8 mouse cellular contexts compared by ENCODE assay signal in the genomic region with DNA sequence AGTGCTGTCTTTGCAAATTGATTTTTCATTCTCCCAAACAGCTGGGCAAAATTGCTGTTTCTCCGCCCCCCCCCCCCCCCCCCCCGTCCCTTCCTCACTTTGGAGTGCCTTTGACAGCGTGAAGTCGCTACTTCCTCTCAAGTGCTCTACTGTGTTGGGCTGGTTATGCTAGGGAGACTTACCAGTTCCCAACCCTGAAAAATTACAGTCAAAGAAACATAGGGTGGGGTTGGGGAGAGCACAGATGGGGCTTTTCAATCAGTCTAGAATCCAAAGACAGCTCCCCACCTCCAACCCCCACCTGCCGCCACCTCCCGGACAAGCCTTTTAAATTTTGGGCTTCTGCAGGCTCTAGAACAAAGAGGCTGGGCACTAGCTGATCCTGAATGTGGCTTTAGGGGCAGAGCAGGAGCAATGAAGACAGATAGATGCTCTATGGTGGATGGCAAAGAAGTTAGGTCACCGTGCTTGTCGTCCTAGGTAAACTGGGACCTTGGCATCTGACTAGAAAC. TPM values are rescaled to one million over a fixed set of nuclear protein-coding genes. Genes with fewer than 3 reads are reported as not detected.
A peak's percentile ranks its signal among the peaks of the same experiment; 100 is the strongest.
DNase-seq lines count a peak whose midpoint lies in the region; ATAC-seq and TF ChIP-seq lines count a peak whose summit lies in the region.

No protein-coding gene starts in this region.

- H3K4me3 ChIP-seq in kidney, postnatal 0 days (replicated peaks; ENCODE audit: low read depth, low read length) = peak overlapping the region; percentile 73
- peak overlapping the region; percentile 56 for H3K4me3 ChIP-seq in forebrain, embryonic 11.5 days (ENCODE audit: low read depth, low read length)
- peak overlapping the region; percentile 58 for H3K4me3 ChIP-seq in limb, embryonic 15.5 days
- H3K4me3 ChIP-seq in olfactory bulb, adult 2 months (ENCODE audit: insufficient read depth, low read depth, low read length) = peak overlapping the region; percentile 91

- TF ChIP-seq CTCF in kidney, postnatal 0 days (IDR thresholded peaks at IDR 0.05; ENCODE audit: low read depth) = no peak
- TF ChIP-seq CTCF in olfactory bulb, adult 2 months (IDR thresholded peaks at IDR 0.05; ENCODE audit: insufficient read depth, low read depth, low read length) = no peak

- H3K9ac ChIP-seq in kidney, postnatal 0 days (ENCODE audit: low read depth, low read length) = peak overlapping the region; percentile 87; the same call in 1 of the 2 replicates
- peak overlapping the region; percentile 84 for H3K9ac ChIP-seq in forebrain, embryonic 11.5 days (ENCODE audit: low read length)
- peak overlapping the region; percentile 63; the same call in 1 of the 2 replicates for H3K9ac ChIP-seq in limb, embryonic 15.5 days

- no peak for TF ChIP-seq POLR2A in olfactory bulb, adult 2 months (IDR thresholded peaks at IDR 0.05; ENCODE audit: insufficient read depth, low read depth, low read length)

- ATAC-seq in kidney, postnatal 0 days (replicated peaks; ENCODE audit: low FRiP score, low read depth) = no peak; the same call in 1 of the 2 replicates
- peak; percentile 30 for ATAC-seq in activated CD4-positive, CD25-positive, alpha-beta regulatory T cell, adult 4 months
- ATAC-seq in forebrain, embryonic 11.5 days (replicated peaks; ENCODE audit: low FRiP score) = peak; percentile 66
- ATAC-seq in limb, embryonic 15.5 days (ENCODE audit: insufficient number of reproducible peaks, low FRiP score, low TSS enrichment, low read depth) = no peak

- H3K36me3 ChIP-seq in kidney, postnatal 0 days (ENCODE audit: insufficient read depth, low read length) = no peaks in the 10 kb centered on the region
- no peaks in the 10 kb centered on the region for H3K36me3 ChIP-seq in forebrain, embryonic 11.5 days (ENCODE audit: control insufficient read depth, insufficient read depth, low read length)
- H3K36me3 ChIP-seq in limb, embryonic 15.5 days = no peaks in the 10 kb centered on the region

- DNase-seq in kidney, postnatal 0 days (ENCODE audit: low spot score) = peak; percentile 43
- DNase-seq in kidney, adult 11 months = no peak
- no peak for DNase-seq in forebrain, embryonic 11.5 days (ENCODE audit: low spot score)
- DNase-seq in MN1 (ENCODE audit: low spot score) = no peak
- no peak for DNase-seq in c-Kit-positive CD71-positive TER-119-positive erythroid progenitor cells, embryonic 14.5 days (ENCODE audit: low spot score)

- H3K4me2 ChIP-seq in kidney, postnatal 0 days (ENCODE audit: low read length) = peak overlapping the region; percentile 100
- peak overlapping the region; percentile 100 for H3K4me2 ChIP-seq in forebrain, embryonic 11.5 days (ENCODE audit: low read depth, low read length, severe bottlenecking)
- peak overlapping the region; percentile 98 for H3K4me2 ChIP-seq in limb, embryonic 15.5 days

- H3K4me1 ChIP-seq in kidney, postnatal 0 days (replicated peaks; ENCODE audit: insufficient read depth, low read length) = 0 out of 2 replicates have a peak, but pooled peaks cover 10% of the 10 kb centered on the region
- H3K4me1 ChIP-seq in forebrain, embryonic 11.5 days (replicated peaks; ENCODE audit: control insufficient read depth, insufficient read depth, low read length) = peaks cover 17% of the 10 kb centered on the region
- peaks cover 16% of the 10 kb centered on the region; the same call in 1 of the 2 replicates for H3K4me1 ChIP-seq in limb, embryonic 15.5 days
- H3K4me1 ChIP-seq in olfactory bulb, adult 2 months (ENCODE audit: control insufficient read depth, insufficient read depth, low read length) = peaks cover 2% of the 10 kb centered on the region; the same call in 1 of the 2 replicates

- no peaks in the 10 kb centered on the region for H3K27me3 ChIP-seq in kidney, postnatal 0 days (ENCODE audit: insufficient read depth, low read length)
- peaks cover 4% of the 10 kb centered on the region; the same call in 1 of the 2 replicates for H3K27me3 ChIP-seq in forebrain, embryonic 11.5 days (ENCODE audit: control insufficient read depth, insufficient read depth, low read length)
- H3K27me3 ChIP-seq in limb, embryonic 15.5 days = peaks cover 36% of the 10 kb centered on the region

- no peaks in the 10 kb centered on the region for H3K9me3 ChIP-seq in kidney, postnatal 0 days (replicated peaks; ENCODE audit: low read length)
- no peaks in the 10 kb centered on the region for H3K9me3 ChIP-seq in forebrain, embryonic 11.5 days (ENCODE audit: control insufficient read depth, low read length)
- H3K9me3 ChIP-seq in limb, embryonic 15.5 days = no peaks in the 10 kb centered on the region

- peak overlapping the region; percentile 74; the same call in 1 of the 2 replicates for H3K27ac ChIP-seq in kidney, postnatal 0 days
- no peak overlapping the region for H3K27ac ChIP-seq in forebrain, embryonic 11.5 days (ENCODE audit: low read depth, low read length)
- peak overlapping the region; percentile 85 for H3K27ac ChIP-seq in limb, embryonic 15.5 days
- peak overlapping the region; percentile 60; the same call in 1 of the 2 replicates for H3K27ac ChIP-seq in olfactory bulb, adult 2 months (ENCODE audit: insufficient read depth, low read depth, low read length)

- 6% methylated on average over 7 of the region's 8 CpGs for WGBS in kidney, postnatal 0 days
- WGBS in forebrain, embryonic 11.5 days = 5% methylated on average over 5 of the region's 8 CpGs
- WGBS in limb, embryonic 15.5 days = 8% methylated on average over 5 of the region's 8 CpGs
- WGBS in olfactory bulb, adult 2 months = 4% methylated on average over 8 of the region's 8 CpGs

RNA-seq across cellular contexts. Expression of gene Trim2, which starts 46.6 kb away (rescaled TPM):
- 23.0 and 24.1 TPM in 2 replicates for polyA plus RNA-seq in kidney, postnatal 0 days (2015; fragmentation: Nextera tagmentation; extraction: Ambion mirVana)
- 1 to 10 TPM; 1.2 to 2.3 TPM for polyA plus RNA-seq in activated CD4-positive, CD25-positive, alpha-beta regulatory T cell, adult 4 months (2017; shearing (Covaris generic))
- polyA plus RNA-seq in forebrain, embryonic 11.5 days (2014; fragmentation: Nextera tagmentation; extraction: Ambion mirVana) = 63.0 and 70.3 TPM in 2 replicates
- polyA plus RNA-seq in limb, embryonic 15.5 days (2015; fragmentation: Nextera tagmentation; extraction: Ambion mirVana) = 33.4 and 35.9 TPM in 2 replicates
- 128 TPM in 1 of 2 replicates, not detected in the other for polyA plus RNA-seq in olfactory bulb, adult 2 months (2012; ENCODE audit: insufficient read depth, insufficient read length, low replicate concordance, missing spikeins)

Comparison
In these comparisons a context has a peak if more than half of its experiments do, and no peak if none do; other contexts are left out.
1. ATAC-seq: peak in activated CD4-positive, CD25-positive, alpha-beta regulatory T cell, adult 4 months (single experiment) and forebrain, embryonic 11.5 days (single experiment); none in kidney, postnatal 0 days (single experiment) and limb, embryonic 15.5 days (single experiment).
2. Peak in every context shown above with its lines, with median percentiles within 50 percentile points of each other: H3K4me2 ChIP-seq, H3K4me3 ChIP-seq and H3K9ac ChIP-seq.